Mouse (Mus musculus) Patski (cell line): ENCODE measurements around the gene Pmepa1. TPM values are rescaled to one million over a fixed set of nuclear protein-coding genes. Genes with fewer than 3 reads are reported as not detected.

Experiments
- ATAC-seq: fragments of 100-300 bp; one replicate; pipeline ENCODE4 v1.8.0; 2021
- CTCF ChIA-PET: fragments of 350-600 bp; sonication (Branson Sonifier 250); formaldehyde crosslinking; loops from one replicate; lab custom pipeline; 2022; ENCODE audit warnings: inconsistent platforms; lab: Charles Lee
- POLR2A ChIA-PET: fragments of 350-600 bp; sonication (Branson Sonifier 250); formaldehyde crosslinking; loops from one replicate; lab custom pipeline; 2022; ENCODE audit warnings: antibody characterized with exemption, inconsistent platforms; lab: Charles Lee
- DNase-seq: peaks from one replicate; pipeline ENCODE4 v3.0.0-alpha.2; 2011; ENCODE audit warnings: low read depth, low spot score
- H3K27me3 ChIP-seq: fragments of 371-371 bp; one replicate; pipeline ENCODE4 v1.5.1; 2021
- CTCF ChIP-seq: fragments of 100-300 bp; IDR thresholded peaks from one replicate; pipeline ENCODE4 v1.5.1; 2021
- in situ Hi-C: fragments of 300-500 bp; cut with MboI; formaldehyde crosslinking; loops from 3 replicates; pipeline ENCODE4 v1.11.1; 2018; ENCODE audit warnings: low pct_unique_long_range_greater_than_20kb, mixed read lengths
- polyA plus RNA-seq: library from polyadenylated mRNA; unstranded; gene quantifications from one replicate; pipeline ENCODE4 v1.2.3, GENCODE M21; 2021

Pmepa1 gene
- polyA plus RNA-seq, 1 experiment from 2014 or later = 20.1 TPM

- ATAC-seq (no peak), DNase-seq (no peak)
- POLR2A ChIA-PET = no interaction called here
- peaks cover 32% of the 10 kb centered on the region for H3K27me3 ChIP-seq
- TF ChIP-seq CTCF = no peak
- CTCF ChIA-PET = interaction anchor here (1.5 kb wide), 1 partner anchor 380 kb away, joined by 4 read pairs; no protein-coding TSS in a partner anchor
- in situ Hi-C loops = loop anchor here (5.0 to 25.0 kb wide), 3 partner anchors 75 to 1705 kb away; partner anchors contain the start of gene Gnas
Measured at GRCm38 (mm10) chr2:173181901-173182300, 94.4 kb downstream of the Pmepa1 start.

DNA sequence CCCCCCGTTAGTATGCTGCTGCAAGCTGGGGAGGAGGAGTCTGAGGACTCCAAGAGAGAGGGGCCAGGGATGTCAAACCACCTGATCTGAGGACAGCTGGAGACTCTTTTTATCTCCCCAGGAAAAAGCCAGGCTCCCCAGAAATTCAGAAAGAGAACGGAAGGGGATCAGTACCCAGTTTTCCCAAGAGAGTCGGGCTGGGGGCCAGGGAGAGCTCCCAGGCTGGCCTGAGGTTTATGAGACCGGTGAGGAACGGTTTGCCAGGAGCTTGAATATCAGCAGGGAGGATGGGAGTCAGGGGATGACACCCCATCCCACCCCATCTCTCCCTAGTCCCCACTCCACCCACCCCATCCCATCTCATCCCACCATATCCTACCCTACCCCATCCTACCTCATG, 94.8 kb downstream of the Pmepa1 start:
- in situ Hi-C loops = loop anchor here (5.0 to 25.0 kb wide), 3 partner anchors 74 to 1706 kb away; partner anchors contain the start of gene Gnas
- CTCF ChIA-PET = interaction anchor here (1.5 kb wide), 1 partner anchor 380 kb away, joined by 4 read pairs; no protein-coding TSS in a partner anchor
- H3K27me3 ChIP-seq = peaks cover 32% of the 10 kb centered on the region
- POLR2A ChIA-PET = no interaction called here
- TF ChIP-seq CTCF = no peak
- DNase-seq (no peak), ATAC-seq (no peak)

GRCm38 (mm10) chr2:173180721-173181388, 95.5 kb downstream of the Pmepa1 start:
- no peak for ATAC-seq
- no peak for DNase-seq
- in situ Hi-C loops = loop anchor here (5.0 to 25.0 kb wide), 3 partner anchors 74 to 1706 kb away; partner anchors contain the start of gene Gnas
- CTCF ChIA-PET = interaction anchor here (1.5 kb wide), 1 partner anchor 381 kb away, joined by 4 read pairs; no protein-coding TSS in a partner anchor
- no peak for TF ChIP-seq CTCF
- POLR2A ChIA-PET = no interaction called here
- H3K27me3 ChIP-seq = peaks cover 32% of the 10 kb centered on the region

- H3K27me3 ChIP-seq = peaks cover 32% of the 10 kb centered on the region
- in situ Hi-C loops = loop anchor here (5.0 to 25.0 kb wide), 3 partner anchors 73 to 1707 kb away; partner anchors contain the start of gene Gnas
- DNase-seq (no peak), ATAC-seq (no peak)
- no peak for TF ChIP-seq CTCF
- ChIA-PET CTCF (no interaction called here), POLR2A (no interaction called here)
Measured at GRCm38 (mm10) chr2:173180026-173180425, 96.3 kb downstream of the Pmepa1 start.

DNA sequence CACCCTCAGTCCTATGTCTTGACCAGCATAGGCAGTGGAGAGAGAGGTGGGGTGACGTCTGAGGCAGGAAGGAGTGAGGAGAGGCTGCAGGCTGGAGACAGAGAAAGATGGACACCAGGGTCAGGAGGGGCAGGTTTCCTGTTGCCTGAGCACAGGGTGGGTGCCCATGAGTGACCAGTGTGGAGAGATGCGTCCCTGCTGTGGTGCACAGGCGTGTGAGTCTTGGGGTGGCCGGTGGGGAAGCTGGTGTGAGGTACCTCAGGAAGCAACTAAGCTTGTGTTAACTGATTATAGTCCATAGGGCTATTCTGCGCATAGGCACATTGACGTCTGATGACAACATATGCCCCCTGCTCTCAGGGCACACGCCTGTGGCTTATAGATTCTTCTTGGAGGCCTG, 97.3 kb downstream of the Pmepa1 start:
- CTCF ChIA-PET = no interaction called here
- peaks cover 32% of the 10 kb centered on the region for H3K27me3 ChIP-seq
- TF ChIP-seq CTCF = no peak
- POLR2A ChIA-PET = no interaction called here
- in situ Hi-C loops = loop anchor here (25.0 kb wide), 2 partner anchors 1108 to 1708 kb away; partner anchors contain the start of gene Gnas
- DNase-seq (no peak), ATAC-seq (no peak)

- ATAC-seq = no peak
- H3K27me3 ChIP-seq = peaks cover 33% of the 10 kb centered on the region
- ChIA-PET CTCF (interaction anchor here (1.6 kb wide), 1 partner anchor 384 kb away, joined by 3 read pairs; no protein-coding TSS in a partner anchor), POLR2A (interaction anchor here (0.5 kb wide), 1 partner anchor 393 kb away, joined by 4 read pairs; no protein-coding TSS in a partner anchor)
- in situ Hi-C loops = loop anchor here (25.0 kb wide), 2 partner anchors 1109 to 1709 kb away; partner anchors contain the start of gene Gnas
- TF ChIP-seq CTCF = no peak
- DNase-seq = no peak
Measured at GRCm38 (mm10) chr2:173177951-173178350, 98.4 kb downstream of the Pmepa1 start.

GRCm38 (mm10) chr2:173177481-173177880, 98.9 kb downstream of the Pmepa1 start:
- POLR2A ChIA-PET = no interaction called here
- TF ChIP-seq CTCF = no peak
- CTCF ChIA-PET = interaction anchor here (1.6 kb wide), 1 partner anchor 384 kb away, joined by 3 read pairs; no protein-coding TSS in a partner anchor
- no peak for ATAC-seq
- H3K27me3 ChIP-seq = peaks cover 37% of the 10 kb centered on the region
- in situ Hi-C loops = loop anchor here (25.0 kb wide), 2 partner anchors 1110 to 1710 kb away; partner anchors contain the start of gene Gnas
- DNase-seq = no peak

DNA sequence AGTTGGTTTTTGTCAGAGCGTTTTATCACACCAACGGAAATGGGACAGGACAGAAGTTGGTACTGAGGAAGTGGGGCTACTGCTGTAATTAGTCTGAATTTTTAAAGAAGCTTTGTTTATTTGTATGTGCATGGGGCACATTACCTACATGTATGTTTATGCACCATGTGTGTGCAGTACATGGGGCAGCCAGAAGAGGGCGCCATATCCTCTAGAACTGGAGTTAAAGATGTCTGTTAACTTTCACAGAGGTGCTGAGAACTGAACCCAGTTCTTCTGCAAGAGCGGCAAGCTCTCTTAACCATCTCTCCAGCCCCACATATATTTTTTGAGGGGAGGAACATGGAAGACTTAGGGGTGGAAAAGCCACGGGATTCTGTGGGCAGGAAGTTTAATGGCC, 100.6 kb downstream of the Pmepa1 start:
- DNase-seq (no peak), ATAC-seq (no peak)
- in situ Hi-C loops = loop anchor here (25.0 kb wide), 2 partner anchors 1112 to 1712 kb away; partner anchors contain the start of gene Gnas
- TF ChIP-seq CTCF = no peak
- POLR2A ChIA-PET = no interaction called here
- H3K27me3 ChIP-seq = peaks cover 50% of the 10 kb centered on the region
- CTCF ChIA-PET = interaction anchor here (1.0 to 1.2 kb wide), 3 partner anchors 10 to 78 kb away, joined by 3 read pairs; no protein-coding TSS in a partner anchor

DNA sequence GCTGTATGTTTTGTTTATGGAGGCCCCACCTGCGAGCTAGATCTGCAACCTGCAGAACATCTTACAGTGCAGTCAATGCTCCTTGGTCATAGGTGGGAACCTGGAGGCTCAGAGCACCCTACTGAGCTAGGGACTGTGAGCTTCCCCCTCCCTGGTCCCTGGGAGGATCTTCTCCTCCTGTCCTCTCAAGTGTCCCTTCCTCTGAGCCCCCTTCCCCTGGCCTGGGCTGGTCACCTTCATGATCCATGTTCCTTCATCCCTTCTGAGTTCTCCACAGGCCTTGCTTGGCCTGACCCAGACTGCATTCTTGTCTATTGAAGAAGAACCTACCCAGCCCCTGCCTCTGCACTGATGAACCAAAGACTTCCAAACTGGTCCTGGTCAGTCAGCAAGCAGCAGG, 101.8 kb downstream of the Pmepa1 start:
- POLR2A ChIA-PET = no interaction called here
- CTCF ChIA-PET = interaction anchor here (0.8 to 1.1 kb wide), 3 partner anchors 16 to 77 kb away, joined by 3 read pairs; no protein-coding TSS in a partner anchor
- in situ Hi-C loops = no loop called here
- DNase-seq (no peak), ATAC-seq (no peak)
- peaks cover 42% of the 10 kb centered on the region for H3K27me3 ChIP-seq
- TF ChIP-seq CTCF = no peak

Other genes starting within 250 kb of the Pmepa1 start
- not detected for gene Ctcfl, start 157.0 kb downstream of the Pmepa1 start, polyA plus RNA-seq
- not detected for gene Pck1, start 123.5 kb downstream of the Pmepa1 start, polyA plus RNA-seq
- gene Zbp1, start 57.6 kb downstream of the Pmepa1 start, polyA plus RNA-seq = 0.05 TPM
- gene 1700021F07Rik, start 246.1 kb upstream of the Pmepa1 start, polyA plus RNA-seq = not detected